Mouse (Mus musculus) embryonic facial prominence, embryonic 14.5 days (tissue): ENCODE data around the gene Sppl2b. TPM values are rescaled to one million over a fixed set of nuclear protein-coding genes. Genes with fewer than 3 reads are reported as not detected.

Experiments used
- ATAC-seq: fragments of 200-750 bp; cut with Nextera tagmentation; 2 replicates; pipeline ENCODE4 v1.8.0; 2017; ENCODE audit warnings: low read depth, moderate number of reproducible peaks, moderate TSS enrichment
- DNase-seq: peaks from one replicate; pipeline ENCODE4 v3.0.0-alpha.2; 2015; ENCODE audit warnings: low spot score
- H3K27ac ChIP-seq: fragments of 300-500 bp; sonication (generic); replicated peaks from 2 replicates; pipeline ENCODE4 v1.5.1; 2014; ENCODE audit warnings: low read depth, mild to moderate bottlenecking, low read length, moderate library complexity
- H3K27me3 ChIP-seq: fragments of 300-500 bp; sonication (generic); replicated peaks from 2 replicates; pipeline ENCODE4 v1.6.1; 2014; ENCODE audit warnings: low read length; ENCODE audit not compliant: control insufficient read depth, insufficient read depth
- H3K36me3 ChIP-seq: fragments of 300-500 bp; sonication (generic); 2 replicates; pipeline ENCODE4 v1.6.1; 2014; ENCODE audit warnings: low read length, mixed read lengths; ENCODE audit not compliant: control insufficient read depth, insufficient read depth
- H3K4me1 ChIP-seq: fragments of 300-500 bp; sonication (generic); 2 replicates; pipeline ENCODE4 v1.6.1; 2014; ENCODE audit warnings: antibody characterized with exemption, low read length; ENCODE audit not compliant: control insufficient read depth, insufficient read depth
- H3K4me2 ChIP-seq: fragments of 300-500 bp; sonication (generic); 2 replicates; pipeline ENCODE4 v1.6.1; 2014; ENCODE audit warnings: low read depth, mild to moderate bottlenecking, low read length, moderate library complexity, mixed read lengths
- H3K4me3 ChIP-seq: fragments of 300-500 bp; sonication (generic); 2 replicates; pipeline ENCODE4 v1.5.1; 2014; ENCODE audit warnings: low read depth, mild to moderate bottlenecking, low read length
- H3K9ac ChIP-seq: fragments of 300-500 bp; sonication (generic); 2 replicates; pipeline ENCODE4 v1.6.1; 2014; ENCODE audit warnings: low read depth, mild to moderate bottlenecking, low read length, moderate library complexity, mixed read lengths
- H3K9me3 ChIP-seq: fragments of 300-500 bp; sonication (generic); 2 replicates; pipeline ENCODE4 v1.6.1; 2016; ENCODE audit warnings: low read length; ENCODE audit not compliant: control insufficient read depth
- whole genome bisulfite sequencing: fragments of 180-500 bp; shearing (Covaris S2); extraction: QIAGEN DNeasy Blood & Tissue Kit; methylation state at CpG from one replicate; pipeline ENCODE4 v1.1.7; 2014; 5-methylcytosine and 5-hydroxymethylcytosine counted together
- polyA plus RNA-seq: library from polyadenylated mRNA; unstranded; fragments of >200 nt; fragmentation: Nextera tagmentation; extraction: Ambion mirVana; gene quantifications from 2 replicates; pipeline ENCODE4 v1.2.1, GENCODE M21; 2014

Gene Sppl2b
- polyA plus RNA-seq, 1 experiment from 2014 or later = 37.6 TPM

GRCm38 (mm10) chr10:80901409-80902272, 46.6 kb downstream of the Sppl2b start:
- H3K4me2 ChIP-seq = peak overlapping the region; percentile 42
- peak overlapping the region; percentile 67 for H3K27ac ChIP-seq
- no peak for ATAC-seq
- peak overlapping the region; percentile 39; the same call in 1 of the 2 replicates for H3K9ac ChIP-seq
- H3K27me3 ChIP-seq = no peaks in the 10 kb centered on the region
- H3K9me3 ChIP-seq = no peaks in the 10 kb centered on the region
- DNase-seq = no peak
- peak overlapping the region; percentile 10 for H3K4me3 ChIP-seq
- WGBS = 86% methylated on average over 19 of the region's 19 CpGs
- peaks cover 10% of the 10 kb centered on the region for H3K4me1 ChIP-seq
- H3K36me3 ChIP-seq = peaks cover 56% of the 10 kb centered on the region

DNA sequence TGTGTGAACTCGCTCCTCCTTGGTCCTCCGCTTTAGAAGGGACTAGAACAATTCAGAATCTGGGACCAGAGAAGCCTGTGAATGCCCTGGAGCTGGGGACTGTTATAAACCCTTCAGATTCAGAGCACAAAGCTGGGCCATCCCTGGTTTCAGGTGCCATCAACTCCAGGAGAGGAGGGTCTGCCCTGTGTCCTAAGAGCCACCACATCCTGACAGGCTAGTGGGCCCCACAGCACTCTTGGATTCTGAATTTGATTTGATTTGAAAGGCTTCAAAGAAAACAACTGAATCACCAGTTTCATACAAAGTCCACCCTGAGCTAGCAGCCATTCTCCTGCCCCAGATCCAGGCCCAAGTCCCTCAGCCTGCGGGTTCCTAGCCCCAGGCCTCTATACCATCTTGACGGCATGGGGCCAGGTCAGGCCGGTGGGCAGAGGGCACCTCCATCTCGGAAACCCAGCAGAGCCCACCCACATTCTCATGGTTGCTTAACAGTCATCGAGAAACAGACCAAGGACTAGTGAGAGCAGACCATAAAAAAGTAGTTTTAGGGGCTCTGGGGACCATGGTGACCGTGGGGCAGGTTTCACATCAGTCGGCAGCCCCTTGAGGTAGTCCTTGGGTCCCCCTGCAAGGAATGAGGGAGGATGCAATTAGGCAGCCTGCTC, 47.3 kb downstream of the Sppl2b start:
- no peak overlapping the region for H3K9ac ChIP-seq
- H3K27me3 ChIP-seq = no peaks in the 10 kb centered on the region
- 92% methylated on average over 9 of the region's 9 CpGs for WGBS
- no peaks in the 10 kb centered on the region for H3K9me3 ChIP-seq
- peaks cover 60% of the 10 kb centered on the region for H3K36me3 ChIP-seq
- no peak overlapping the region for H3K27ac ChIP-seq
- no peak overlapping the region for H3K4me3 ChIP-seq
- no peak for ATAC-seq
- no peak overlapping the region for H3K4me2 ChIP-seq
- peaks cover 10% of the 10 kb centered on the region for H3K4me1 ChIP-seq
- DNase-seq = no peak

DNA sequence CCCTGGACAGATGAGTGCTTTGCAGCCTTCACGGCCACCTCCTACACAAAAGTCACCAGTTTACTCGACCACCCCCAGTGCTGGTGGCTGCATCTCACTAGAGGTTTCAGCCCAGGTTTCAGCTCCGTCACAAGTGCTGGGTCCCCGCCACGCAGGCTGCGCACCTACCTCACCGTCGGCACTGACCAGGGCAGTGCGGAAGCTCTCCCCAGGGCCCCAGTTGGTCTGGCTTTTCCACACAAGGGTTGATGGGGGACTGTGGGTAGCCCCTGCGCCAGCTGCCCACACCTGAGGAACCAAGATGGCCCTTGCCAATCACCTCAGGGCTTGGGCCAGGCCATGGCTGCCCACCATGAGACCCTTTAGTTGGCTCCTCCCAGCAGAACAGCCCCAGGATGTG, 48.2 kb downstream of the Sppl2b start:
- ATAC-seq (no peak), DNase-seq (no peak)
- no peak overlapping the region for H3K9ac ChIP-seq
- peaks cover 10% of the 10 kb centered on the region for H3K4me1 ChIP-seq
- no peaks in the 10 kb centered on the region for H3K9me3 ChIP-seq
- no peak overlapping the region for H3K4me3 ChIP-seq
- H3K27ac ChIP-seq = no peak overlapping the region
- 95% methylated on average over 10 of the region's 10 CpGs for WGBS
- H3K36me3 ChIP-seq = peaks cover 68% of the 10 kb centered on the region
- H3K27me3 ChIP-seq = no peaks in the 10 kb centered on the region
- no peak overlapping the region for H3K4me2 ChIP-seq

DNA sequence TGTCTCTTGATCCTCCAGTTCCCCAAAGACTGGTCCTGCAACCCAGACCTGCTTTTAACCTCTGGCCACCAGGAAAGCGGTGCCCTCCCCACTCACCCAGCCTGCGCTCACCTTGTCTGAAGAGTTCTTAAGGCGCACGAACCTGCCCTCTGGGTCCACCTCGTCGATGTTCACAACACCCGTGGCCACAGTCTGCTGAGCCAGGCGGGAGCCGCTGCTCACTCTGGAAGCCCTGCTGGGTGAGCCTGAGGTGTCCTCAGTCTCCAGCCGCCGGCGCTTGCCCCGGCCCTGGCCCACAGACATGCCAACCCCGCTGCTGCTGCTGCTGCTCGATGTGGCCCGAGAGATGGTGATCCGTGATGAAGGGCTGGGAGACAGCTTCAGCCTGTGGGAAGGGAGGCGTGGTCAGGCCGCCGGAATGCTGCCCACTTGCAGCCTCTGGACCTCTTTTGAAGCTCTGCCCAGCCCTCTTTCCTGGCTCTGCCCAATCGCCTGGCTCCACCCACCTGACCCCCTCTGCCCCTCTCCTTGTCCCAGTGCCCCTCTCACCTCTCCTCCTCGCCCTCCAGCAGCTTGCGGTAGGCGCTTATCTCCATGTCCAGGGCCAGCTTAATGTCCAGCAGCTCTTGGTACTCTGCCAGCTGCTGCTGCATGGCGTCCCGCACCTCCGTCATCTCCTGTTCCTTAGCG, 49.1 kb downstream of the Sppl2b start:
- no peak overlapping the region for H3K4me3 ChIP-seq
- no peaks in the 10 kb centered on the region for H3K27me3 ChIP-seq
- DNase-seq = no peak
- no peak overlapping the region for H3K4me2 ChIP-seq
- no peak for ATAC-seq
- no peaks in the 10 kb centered on the region for H3K9me3 ChIP-seq
- no peak overlapping the region for H3K27ac ChIP-seq
- 91% methylated on average over 28 of the region's 28 CpGs for WGBS
- peak overlapping the region; percentile 25; the same call in 1 of the 2 replicates for H3K9ac ChIP-seq
- peaks cover 8% of the 10 kb centered on the region for H3K4me1 ChIP-seq
- peaks cover 70% of the 10 kb centered on the region for H3K36me3 ChIP-seq

- WGBS = 86% methylated on average over 11 of the region's 11 CpGs
- no peak overlapping the region for H3K27ac ChIP-seq
- H3K9me3 ChIP-seq = no peaks in the 10 kb centered on the region
- DNase-seq (no peak), ATAC-seq (no peak)
- no peaks in the 10 kb centered on the region for H3K27me3 ChIP-seq
- peak overlapping the region; percentile 25; the same call in 1 of the 2 replicates for H3K9ac ChIP-seq
- no peak overlapping the region for H3K4me3 ChIP-seq
- H3K4me1 ChIP-seq = peaks cover 2% of the 10 kb centered on the region
- H3K36me3 ChIP-seq = peaks cover 71% of the 10 kb centered on the region
- no peak overlapping the region for H3K4me2 ChIP-seq
Observed at GRCm38 (mm10) chr10:80904709-80905108, 49.6 kb downstream of the Sppl2b start.

- H3K36me3 ChIP-seq = peaks cover 81% of the 10 kb centered on the region
Observed at GRCm38 (mm10) chr10:80909375-80910162, 54.5 kb downstream of the Sppl2b start.

DNA sequence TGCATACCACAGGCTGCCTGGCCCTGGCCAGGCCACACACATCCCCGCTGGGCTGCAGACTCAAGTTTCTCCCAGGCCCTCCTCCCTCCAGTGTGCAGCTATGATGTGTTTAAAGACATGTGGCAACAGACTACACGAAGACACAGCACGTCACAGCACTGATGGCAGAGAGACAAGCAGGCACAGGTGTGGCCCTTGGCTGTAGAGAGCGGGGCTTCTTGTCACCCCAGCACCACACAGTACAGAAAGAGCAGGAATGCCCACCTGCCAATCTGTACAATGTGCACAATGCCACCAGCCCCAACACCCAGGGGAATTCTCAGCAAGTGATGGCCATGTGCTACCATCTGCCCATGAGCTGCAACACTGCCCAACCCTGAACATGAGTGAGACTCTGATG, 56.3 kb downstream of the Sppl2b start:
- no peak overlapping the region for H3K9ac ChIP-seq
- H3K36me3 ChIP-seq = peaks cover 75% of the 10 kb centered on the region
- H3K4me1 ChIP-seq = no peaks in the 10 kb centered on the region
- no peaks in the 10 kb centered on the region for H3K9me3 ChIP-seq
- H3K27ac ChIP-seq = no peak overlapping the region
- H3K27me3 ChIP-seq = no peaks in the 10 kb centered on the region
- H3K4me3 ChIP-seq = no peak overlapping the region
- peak; percentile 42; the same call in 1 of the 2 replicates for ATAC-seq
- WGBS = 83% methylated on average over 4 of the region's 4 CpGs
- no peak overlapping the region for H3K4me2 ChIP-seq
- peak; percentile 66 for DNase-seq

More at GRCm38 (mm10) chr10:80909375-80910162, 54.5 kb downstream of the Sppl2b start:
- Histone ChIP-seq H3K9ac (no peak overlapping the region), H3K4me3 (no peak overlapping the region), H3K27ac (no peak overlapping the region), H3K4me1 (no peaks in the 10 kb centered on the region), H3K27me3 (no peaks in the 10 kb centered on the region), H3K9me3 (no peaks in the 10 kb centered on the region), H3K4me2 (no peak overlapping the region)
- ATAC-seq = no peak
- no peak for DNase-seq
- 91% methylated on average over 22 of the region's 22 CpGs for WGBS

GRCm38 (mm10) chr10:80911891-80912290, 56.8 kb downstream of the Sppl2b start:
- no peaks in the 10 kb centered on the region for H3K27me3 ChIP-seq
- H3K4me1 ChIP-seq = 0 out of 2 replicates have a peak, but pooled peaks cover 3% of the 10 kb centered on the region
- peaks cover 73% of the 10 kb centered on the region for H3K36me3 ChIP-seq
- H3K9me3 ChIP-seq = no peaks in the 10 kb centered on the region
- no peak overlapping the region for H3K27ac ChIP-seq
- H3K4me3 ChIP-seq = no peak overlapping the region
- DNase-seq (no peak), ATAC-seq (no peak)
- H3K9ac ChIP-seq = no peak overlapping the region
- no peak overlapping the region for H3K4me2 ChIP-seq
